Mouse (Mus musculus): Measurements from ENCODE around the gene Caprin2.
"Not testable (repeated sequence)": the region's sequence is repeated elsewhere in the genome, so short reads cannot be mapped to it uniquely, and the experiment has no call there.

Gene Caprin2

GRCm38 (mm10) chr6:148895773-148896506 is at the start of gene Caprin2:
TSS of gene Caprin2 (minus strand) at chr6:148896237.
- in situ Hi-C loops (cut with MboI): no loop called here

DNA sequence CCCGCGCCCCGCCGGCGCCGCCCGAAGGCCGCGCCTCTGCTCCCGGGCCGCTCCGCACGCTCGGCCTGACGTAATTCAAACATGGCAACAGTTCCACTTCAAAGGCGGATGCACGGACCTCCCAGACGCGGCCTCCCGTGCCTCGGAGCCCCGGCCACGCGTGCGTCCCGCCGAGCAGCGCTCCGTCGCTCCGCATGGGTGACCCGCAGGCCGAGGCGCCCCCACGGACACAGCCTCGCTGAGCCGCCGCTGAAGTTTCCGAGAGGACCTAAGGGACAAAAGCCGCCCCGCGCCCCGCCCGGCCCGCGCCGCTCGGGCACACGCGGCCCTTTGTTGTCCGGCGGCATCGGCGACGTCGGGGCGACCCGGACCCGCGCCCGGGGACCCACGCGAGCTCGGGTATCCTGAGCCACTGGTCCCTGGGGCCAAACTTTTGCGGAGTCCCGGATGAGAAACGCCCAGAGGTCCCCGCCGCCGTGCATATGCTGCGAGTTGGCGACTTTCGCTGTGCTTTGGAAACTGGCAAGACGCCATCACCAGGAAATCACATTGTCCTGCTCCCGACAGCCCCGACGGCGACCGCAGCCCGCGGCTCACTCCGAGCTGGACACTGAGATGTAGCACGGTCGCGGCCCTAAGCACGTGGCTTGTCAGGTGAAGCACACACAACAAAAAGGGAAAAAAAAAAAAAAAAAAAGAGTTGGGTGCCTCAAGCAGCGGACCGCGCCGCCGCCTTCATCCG is 48.9 kb upstream of the Caprin2 start:
- in situ Hi-C loops (cut with MboI): no loop called here

DNA sequence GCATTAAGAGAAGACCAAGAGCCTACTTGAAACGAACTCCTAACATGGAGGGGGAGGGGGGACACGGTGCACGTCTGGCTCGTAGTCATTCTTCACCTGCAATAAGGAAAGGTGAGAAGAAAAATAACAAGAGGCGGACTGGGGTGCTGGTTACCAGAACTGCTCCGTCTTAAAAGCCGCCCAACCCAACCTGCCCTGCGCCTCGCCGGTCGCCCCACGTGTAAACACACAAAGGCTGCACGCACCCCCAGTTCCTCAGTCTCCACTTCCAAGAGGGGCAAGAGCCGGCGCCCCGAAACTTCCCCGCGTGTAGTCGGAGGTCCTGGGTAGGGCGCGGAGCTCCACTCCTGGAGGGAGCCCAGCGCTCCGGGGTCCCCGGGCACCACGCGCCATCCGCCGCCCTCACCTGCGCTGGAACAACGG is 48.3 kb upstream of the Caprin2 start:
- in situ Hi-C loops (cut with MboI): no loop called here

DNA sequence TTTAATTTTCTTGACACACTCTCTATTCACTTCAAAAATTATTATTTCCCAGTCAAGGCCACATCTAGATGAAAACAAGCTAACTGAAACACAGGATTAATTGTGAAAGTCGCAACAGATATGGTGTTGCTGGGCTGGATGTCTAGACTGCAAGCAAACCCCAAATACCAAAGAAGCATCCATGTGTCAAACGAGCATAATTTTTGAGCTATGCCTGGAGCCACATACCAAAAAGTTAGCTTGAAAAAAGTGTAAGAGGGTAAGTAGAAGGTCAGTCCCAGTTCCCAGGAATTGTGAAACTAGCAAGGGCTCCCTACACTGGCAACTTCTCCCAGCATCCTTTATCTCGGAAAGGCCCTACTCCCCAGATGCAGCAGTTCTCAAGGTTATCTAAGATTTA is 47.7 kb upstream of the Caprin2 start:
- in situ Hi-C loops (cut with MboI): no loop called here

DNA sequence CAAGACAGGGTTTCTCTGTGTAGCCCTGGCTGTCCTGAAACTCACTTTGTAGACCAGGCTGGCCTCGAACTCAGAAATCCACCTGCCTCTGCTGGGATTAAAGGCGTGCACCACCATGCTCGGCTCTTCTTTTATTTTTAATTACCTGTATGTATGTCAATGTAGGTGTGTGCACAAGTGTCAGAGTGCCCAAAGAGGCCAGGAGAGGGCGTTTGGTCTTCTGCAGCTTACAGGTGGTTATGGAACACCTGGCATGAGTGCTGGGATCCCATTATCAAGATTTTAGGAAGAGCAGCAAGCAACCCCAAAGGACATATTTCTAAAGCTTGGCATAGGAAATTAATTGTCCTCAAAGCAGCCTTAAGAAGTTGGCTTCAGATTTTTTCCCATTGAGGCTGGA is 46.4 kb upstream of the Caprin2 start:
- in situ Hi-C loops (cut with MboI): no loop called here

DNA sequence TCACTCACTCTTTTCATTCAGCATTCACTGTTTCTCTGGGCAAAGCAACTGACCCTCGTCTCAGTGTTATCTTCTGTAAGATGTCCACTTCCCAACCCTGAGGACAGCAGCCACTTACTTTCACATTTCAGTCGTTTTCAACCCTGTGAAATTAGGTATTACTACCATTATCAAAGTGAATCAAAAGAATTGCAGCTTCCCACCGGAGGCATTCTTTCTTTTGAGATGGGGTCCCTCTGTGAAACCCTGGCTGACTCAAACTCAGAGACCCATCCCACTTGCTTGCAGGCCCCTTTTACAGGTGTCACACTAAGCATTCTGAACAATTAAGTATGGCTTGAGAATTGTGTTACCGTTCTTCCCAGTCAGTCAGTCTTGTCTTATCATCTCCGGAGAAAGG is 45.8 kb upstream of the Caprin2 start:
- in situ Hi-C loops (cut with MboI): no loop called here

DNA sequence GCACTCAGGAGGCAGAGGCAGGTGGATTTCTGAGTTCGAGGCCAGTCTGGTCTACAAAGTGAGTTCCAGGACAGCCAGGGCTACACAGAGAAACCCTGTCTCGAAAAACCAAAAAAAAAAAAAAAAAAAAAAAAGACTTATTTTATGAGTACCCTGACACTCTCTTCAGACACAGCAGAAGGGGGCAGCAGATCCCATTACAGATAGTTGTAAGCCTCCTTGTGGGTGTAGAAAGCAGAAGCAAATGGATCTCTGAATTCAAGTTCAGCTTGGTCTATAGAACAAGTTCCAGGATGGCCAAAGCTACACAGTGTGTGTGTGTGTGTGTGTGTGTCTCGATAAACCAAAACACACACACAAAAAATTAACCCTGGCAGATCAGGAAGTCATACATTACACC is 44.3 kb upstream of the Caprin2 start:
- in situ Hi-C loops (cut with MboI): not testable (repeated sequence)

- in situ Hi-C loops (cut with MboI): no loop called here
Observed at GRCm38 (mm10) chr6:148937693-148938092, 41.7 kb upstream of the Caprin2 start.

DNA sequence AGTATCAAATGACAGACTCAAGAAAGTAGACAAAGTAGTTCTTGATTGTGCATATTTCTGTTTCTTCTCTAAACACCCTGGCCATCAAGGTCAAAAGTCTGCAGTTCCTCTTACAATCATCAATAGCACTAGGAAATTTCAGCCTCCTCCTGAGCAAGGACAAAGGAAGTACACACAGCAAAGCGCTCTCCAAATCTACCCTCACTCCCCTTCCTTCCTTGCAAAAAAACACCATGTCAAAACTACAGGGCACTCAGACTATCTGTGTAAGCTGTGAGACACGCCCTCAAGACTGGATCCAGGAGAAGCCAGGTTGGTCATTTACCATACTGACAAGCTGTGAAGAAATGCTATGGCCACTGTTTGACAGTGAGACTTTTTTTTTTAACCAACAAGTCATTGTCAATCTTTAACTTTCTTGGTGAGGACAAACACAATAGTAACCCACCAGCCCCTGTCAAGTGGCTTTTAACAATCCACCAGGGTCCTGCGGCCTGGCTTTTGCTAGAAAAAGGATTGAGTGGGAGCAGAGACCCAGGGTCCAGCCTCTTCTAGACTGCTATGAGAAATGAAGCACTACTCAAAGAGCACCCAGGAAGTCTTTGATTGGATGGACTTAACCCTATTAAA is 39.0 kb upstream of the Caprin2 start:
- in situ Hi-C loops (cut with MboI): no loop called here

GRCm38 (mm10) chr6:148931281-148931680 is 35.2 kb upstream of the Caprin2 start:
- in situ Hi-C loops (cut with MboI): no loop called here

GRCm38 (mm10) chr6:148918841-148919398 is 22.9 kb upstream of the Caprin2 start:
- in situ Hi-C loops (cut with MboI): loop anchor here (10.0 to 25.0 kb wide), 2 partner anchors 664 to 707 kb away; partner anchors contain the start of gene Ergic2

GRCm38 (mm10) chr6:148917672-148918071 is 21.6 kb upstream of the Caprin2 start:
- in situ Hi-C loops (cut with MboI): loop anchor here (10.0 to 25.0 kb wide), 2 partner anchors 663 to 705 kb away; partner anchors contain the start of gene Ergic2

- in situ Hi-C loops (cut with MboI): loop anchor here (10.0 to 25.0 kb wide), 2 partner anchors 662 to 705 kb away; partner anchors contain the start of gene Ergic2
Observed at GRCm38 (mm10) chr6:148916817-148917216, 20.8 kb upstream of the Caprin2 start.

- in situ Hi-C loops (cut with MboI): loop anchor here (10.0 to 25.0 kb wide), 2 partner anchors 659 to 702 kb away; partner anchors contain the start of gene Ergic2
Observed at GRCm38 (mm10) chr6:148913938-148914337, 17.9 kb upstream of the Caprin2 start.

- in situ Hi-C loops (cut with MboI): loop anchor here (10.0 to 25.0 kb wide), 2 partner anchors 657 to 700 kb away; partner anchors contain the start of gene Ergic2
Observed at GRCm38 (mm10) chr6:148911906-148912305, 15.9 kb upstream of the Caprin2 start.

- in situ Hi-C loops (cut with MboI): loop anchor here (25.0 kb wide), 1 partner anchor 695 kb away; the partner anchor contains the start of gene Ergic2
Observed at GRCm38 (mm10) chr6:148906958-148907357, 10.9 kb upstream of the Caprin2 start.

GRCm38 (mm10) chr6:148902728-148903127 is 6.7 kb upstream of the Caprin2 start:
- in situ Hi-C loops (cut with MboI): loop anchor here (25.0 kb wide), 1 partner anchor 690 kb away; the partner anchor contains the start of gene Ergic2

DNA sequence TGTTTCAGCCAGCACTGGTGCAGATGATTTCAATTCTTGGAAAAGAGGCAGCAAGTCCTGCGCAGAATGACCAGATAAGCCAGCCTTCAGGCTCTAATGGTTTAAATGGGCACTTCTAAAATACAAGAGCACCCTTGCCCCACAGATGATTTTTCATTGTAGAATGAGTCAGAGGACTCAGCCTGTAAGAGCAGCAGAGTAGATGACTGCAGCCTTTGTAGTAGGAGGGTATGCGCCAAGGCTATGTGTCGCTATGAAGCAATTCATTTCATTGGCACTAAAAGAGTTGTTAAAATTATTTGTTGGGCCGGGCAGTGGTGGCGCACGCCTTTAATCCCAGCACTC is 442 bp upstream of the Caprin2 start:
- in situ Hi-C loops (cut with MboI): no loop called here

- in situ Hi-C loops (cut with MboI): no loop called here
Observed at GRCm38 (mm10) chr6:148894888-148895772, 907 bp downstream of the Caprin2 start.

- in situ Hi-C loops (cut with MboI): no loop called here
Observed at GRCm38 (mm10) chr6:148873911-148874310, 22.1 kb downstream of the Caprin2 start.

- in situ Hi-C loops (cut with MboI): no loop called here
Observed at GRCm38 (mm10) chr6:148845629-148846028, 50.4 kb downstream of the Caprin2 start.
